Mouse (Mus musculus): Measurements from ENCODE around the gene Prpf8. TPM values are rescaled to one million over a fixed set of nuclear protein-coding genes. Genes with fewer than 3 reads are reported as not detected.
"Not testable (repeated sequence)": the region's sequence is repeated elsewhere in the genome, so short reads cannot be mapped to it uniquely, and the experiment has no call there.

The Prpf8 gene
- total RNA-seq, 2 experiments from 2014 or later: 126 to 130 TPM

- no peak for DNase-seq
Measured at GRCm38 (mm10) chr11:75535106-75535795, 48.6 kb downstream of the Prpf8 start.

- DNase-seq: no peak
Measured at GRCm38 (mm10) chr11:75536255-75537024, 49.8 kb downstream of the Prpf8 start.

GRCm38 (mm10) chr11:75537025-75537414 is 50.4 kb downstream of the Prpf8 start:
- no peak for DNase-seq

GRCm38 (mm10) chr11:75537491-75538183 is 51.0 kb downstream of the Prpf8 start:
- DNase-seq: no peak

GRCm38 (mm10) chr11:75538184-75538969 is 51.8 kb downstream of the Prpf8 start:
- DNase-seq: no peak

GRCm38 (mm10) chr11:75538970-75539299 is 52.3 kb downstream of the Prpf8 start:
- no peak for DNase-seq

GRCm38 (mm10) chr11:75540209-75540608 is 53.6 kb downstream of the Prpf8 start:
- no peak for DNase-seq

GRCm38 (mm10) chr11:75540710-75541581 is 54.3 kb downstream of the Prpf8 start:
- DNase-seq: peak; percentile 64 to 72

- no peak for DNase-seq
Measured at GRCm38 (mm10) chr11:75544713-75545112, 58.1 kb downstream of the Prpf8 start.

GRCm38 (mm10) chr11:75546057-75546456 is 59.4 kb downstream of the Prpf8 start:
- no peak for DNase-seq

- no peak for DNase-seq
Measured at GRCm38 (mm10) chr11:75549658-75550111, 63.1 kb downstream of the Prpf8 start.

GRCm38 (mm10) chr11:75550200-75550946 is 63.8 kb downstream of the Prpf8 start:
- DNase-seq: no peak

- no peak for DNase-seq
Measured at GRCm38 (mm10) chr11:75551321-75551720, 64.7 kb downstream of the Prpf8 start.

GRCm38 (mm10) chr11:75551961-75552441 is 65.4 kb downstream of the Prpf8 start:
- no peak for DNase-seq

GRCm38 (mm10) chr11:75552906-75553482 is 66.4 kb downstream of the Prpf8 start:
- DNase-seq: no peak

GRCm38 (mm10) chr11:75556006-75556405 is 69.4 kb downstream of the Prpf8 start:
- DNase-seq: not testable (repeated sequence)

- DNase-seq: no peak
Measured at GRCm38 (mm10) chr11:75557142-75557541, 70.5 kb downstream of the Prpf8 start.

- no peak for DNase-seq
Measured at GRCm38 (mm10) chr11:75558101-75558500, 71.5 kb downstream of the Prpf8 start.

Data from layer of hippocampus, postnatal 36 days (tissue).